Mouse (Mus musculus): ENCODE measurements around the gene Herc3. TPM values are rescaled to one million over a fixed set of nuclear protein-coding genes. Genes with fewer than 3 reads are reported as not detected.
A peak's percentile ranks its signal among the peaks of the same experiment; 100 is the strongest.

Herc3 gene
- total and polyA plus RNA-seq, 3 experiments: 27.4 to 54.3 (median 27.6) TPM

GRCm38 (mm10) chr6:58847836-58848235 is 16.6 kb downstream of the Herc3 start:
- H3K4me3 ChIP-seq: no peak overlapping the region
- H3K27ac ChIP-seq: no peak overlapping the region
- WGBS: 68% methylated on average over 5 of the region's 5 CpGs
- H3K4me1 ChIP-seq (ENCODE audit: control insufficient read depth, insufficient read depth, low read length): no peaks in the 10 kb centered on the region
- H3K27me3 ChIP-seq (ENCODE audit: control insufficient read depth, insufficient read depth, low read length): no peaks in the 10 kb centered on the region
- no peak for DNase-seq
- H3K36me3 ChIP-seq (ENCODE audit: control insufficient read depth, insufficient read depth, low read length): peaks cover 4% of the 10 kb centered on the region; the same call in 1 of the 2 replicates
- H3K79me2 ChIP-seq (replicated peaks; ENCODE audit: control insufficient read depth, insufficient read depth, low read length): 0 out of 2 replicates have a peak, but pooled peaks cover 2% of the 10 kb centered on the region
- intact Hi-C loops (cut with DNase I): no loop called here
- no peak overlapping the region for H3K9ac ChIP-seq (ENCODE audit: low read depth, low read length)
- TF ChIP-seq CTCF (IDR thresholded peaks at IDR 0.05) (no peak), EP300 (IDR thresholded peaks at IDR 0.05; ENCODE audit: insufficient read depth, low read depth, low read length) (no peak), POLR2A (IDR thresholded peaks at IDR 0.05; ENCODE audit: insufficient read depth, low read depth, low read length) (no peak)

DNA sequence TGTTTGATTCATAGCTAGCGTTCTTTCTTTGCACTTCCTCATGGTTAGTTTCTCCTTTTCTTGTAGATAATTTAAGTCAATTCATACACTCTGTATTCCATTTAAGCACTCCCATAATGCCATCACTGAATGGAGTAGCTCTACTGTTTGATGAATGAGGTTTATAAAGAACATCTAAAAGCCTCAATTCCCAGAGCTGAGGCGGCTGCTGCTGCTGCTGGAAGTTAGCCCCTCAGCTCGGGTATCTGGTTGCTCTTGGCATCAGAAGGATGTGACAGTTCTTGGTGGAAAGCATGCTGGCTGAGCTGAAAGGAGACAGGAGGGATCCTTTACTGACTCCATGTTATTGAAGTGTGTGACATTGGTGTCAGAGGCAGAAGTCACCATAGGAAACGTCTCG is 18.1 kb downstream of the Herc3 start:
- no peak overlapping the region for H3K27ac ChIP-seq

DNA sequence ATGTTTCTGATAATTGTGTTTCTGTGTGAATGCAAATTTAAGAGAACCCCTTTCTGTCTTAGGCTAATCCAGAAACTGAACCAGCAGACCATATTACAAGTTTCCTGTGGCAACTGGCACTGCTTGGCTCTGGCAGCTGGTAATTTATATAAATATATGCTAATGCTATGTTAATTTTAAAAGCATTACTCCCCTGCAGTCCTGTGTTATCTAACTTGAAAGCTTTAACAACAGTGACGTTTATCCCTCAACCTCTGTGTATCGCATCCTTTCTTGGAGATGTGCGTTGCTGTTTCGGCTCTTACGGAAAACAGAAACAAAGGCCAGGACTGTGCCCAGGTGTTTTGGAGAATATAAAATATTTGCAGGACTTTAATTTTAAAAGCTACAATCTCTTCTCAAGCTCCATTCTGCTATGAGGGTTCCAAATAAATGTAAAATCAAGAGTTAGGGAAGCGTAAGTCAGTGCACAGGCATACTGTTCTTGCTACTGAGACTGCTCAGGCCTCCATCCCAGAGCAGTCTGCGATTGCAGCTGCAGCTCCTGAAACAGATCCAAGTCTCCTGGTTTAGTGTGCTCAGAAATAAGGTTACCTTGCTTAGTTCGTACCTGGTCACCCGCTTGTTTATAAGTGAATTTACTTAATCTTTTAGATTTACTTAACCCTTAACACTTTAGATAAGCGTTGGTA is 24.6 kb downstream of the Herc3 start:
- Histone ChIP-seq H3K9ac (ENCODE audit: low read depth, low read length) (no peak overlapping the region), H3K27me3 (ENCODE audit: control insufficient read depth, insufficient read depth, low read length) (no peaks in the 10 kb centered on the region), H3K79me2 (replicated peaks; ENCODE audit: control insufficient read depth, insufficient read depth, low read length) (0 out of 2 replicates have a peak, but pooled peaks cover 2% of the 10 kb centered on the region), H3K4me1 (ENCODE audit: control insufficient read depth, insufficient read depth, low read length) (peaks cover 5% of the 10 kb centered on the region; the same call in 1 of the 2 replicates), H3K36me3 (ENCODE audit: control insufficient read depth, insufficient read depth, low read length) (peaks cover 24% of the 10 kb centered on the region; the same call in 1 of the 2 replicates), H3K27ac (peak overlapping the region; percentile 33; the same call in 1 of the 2 replicates), H3K4me3 (no peak overlapping the region)
- TF ChIP-seq EP300 (IDR thresholded peaks at IDR 0.05; ENCODE audit: insufficient read depth, low read depth, low read length): no peak
- no peak for TF ChIP-seq POLR2A (IDR thresholded peaks at IDR 0.05; ENCODE audit: insufficient read depth, low read depth, low read length)
- TF ChIP-seq CTCF (IDR thresholded peaks at IDR 0.05): no peak
- no peak for DNase-seq
- intact Hi-C loops (cut with DNase I): no loop called here
- WGBS: 85% methylated on average over 10 of the region's 10 CpGs

More for the DNA sequence above, 18.1 kb downstream of the Herc3 start:
- Histone ChIP-seq H3K4me1 (ENCODE audit: control insufficient read depth, insufficient read depth, low read length) (no peaks in the 10 kb centered on the region), H3K79me2 (replicated peaks; ENCODE audit: control insufficient read depth, insufficient read depth, low read length) (0 out of 2 replicates have a peak, but pooled peaks cover 2% of the 10 kb centered on the region), H3K4me3 (no peak overlapping the region), H3K36me3 (ENCODE audit: control insufficient read depth, insufficient read depth, low read length) (peaks cover 6% of the 10 kb centered on the region; the same call in 1 of the 2 replicates), H3K27me3 (ENCODE audit: control insufficient read depth, insufficient read depth, low read length) (no peaks in the 10 kb centered on the region), H3K9ac (ENCODE audit: low read depth, low read length) (no peak overlapping the region)
- 79% methylated on average over 5 of the region's 5 CpGs for WGBS
- intact Hi-C loops (cut with DNase I): no loop called here
- no peak for DNase-seq
- TF ChIP-seq CTCF (IDR thresholded peaks at IDR 0.05) (no peak), POLR2A (IDR thresholded peaks at IDR 0.05; ENCODE audit: insufficient read depth, low read depth, low read length) (no peak), EP300 (IDR thresholded peaks at IDR 0.05; ENCODE audit: insufficient read depth, low read depth, low read length) (no peak)

- no peak overlapping the region for H3K4me3 ChIP-seq
- peak; percentile 45 to 56 for DNase-seq
- intact Hi-C loops (cut with DNase I): no loop called here
- no peaks in the 10 kb centered on the region for H3K27me3 ChIP-seq (ENCODE audit: control insufficient read depth, insufficient read depth, low read length)
- no peak overlapping the region for H3K9ac ChIP-seq (ENCODE audit: low read depth, low read length)
- WGBS: 20% methylated on average over 2 of the region's 2 CpGs
- peak overlapping the region; percentile 33 for H3K27ac ChIP-seq
- 0 out of 2 replicates have a peak, but pooled peaks cover 2% of the 10 kb centered on the region for H3K79me2 ChIP-seq (replicated peaks; ENCODE audit: control insufficient read depth, insufficient read depth, low read length)
- peaks cover 24% of the 10 kb centered on the region; the same call in 1 of the 2 replicates for H3K36me3 ChIP-seq (ENCODE audit: control insufficient read depth, insufficient read depth, low read length)
- H3K4me1 ChIP-seq (ENCODE audit: control insufficient read depth, insufficient read depth, low read length): peaks cover 5% of the 10 kb centered on the region; the same call in 1 of the 2 replicates
- TF ChIP-seq CTCF (IDR thresholded peaks at IDR 0.05) (no peak), POLR2A (IDR thresholded peaks at IDR 0.05; ENCODE audit: insufficient read depth, low read depth, low read length) (no peak), EP300 (IDR thresholded peaks at IDR 0.05; ENCODE audit: insufficient read depth, low read depth, low read length) (no peak)
Observed at GRCm38 (mm10) chr6:58856494-58856893, 25.2 kb downstream of the Herc3 start.

GRCm38 (mm10) chr6:58859517-58859916 is 28.3 kb downstream of the Herc3 start:
- Histone ChIP-seq H3K4me3 (no peak overlapping the region), H3K27ac (no peak overlapping the region), H3K4me1 (ENCODE audit: control insufficient read depth, insufficient read depth, low read length) (peaks cover 5% of the 10 kb centered on the region; the same call in 1 of the 2 replicates), H3K27me3 (ENCODE audit: control insufficient read depth, insufficient read depth, low read length) (no peaks in the 10 kb centered on the region), H3K79me2 (replicated peaks; ENCODE audit: control insufficient read depth, insufficient read depth, low read length) (no peaks in the 10 kb centered on the region), H3K9ac (ENCODE audit: low read depth, low read length) (no peak overlapping the region), H3K36me3 (ENCODE audit: control insufficient read depth, insufficient read depth, low read length) (peaks cover 24% of the 10 kb centered on the region)
- 92% methylated on average over 4 of the region's 4 CpGs for WGBS
- intact Hi-C loops (cut with DNase I): no loop called here
- no peak for TF ChIP-seq EP300 (IDR thresholded peaks at IDR 0.05; ENCODE audit: insufficient read depth, low read depth, low read length)
- DNase-seq: no peak

- H3K36me3 ChIP-seq (ENCODE audit: control insufficient read depth, insufficient read depth, low read length): peaks cover 7% of the 10 kb centered on the region
- H3K9ac ChIP-seq (ENCODE audit: low read depth, low read length): no peak overlapping the region
- TF ChIP-seq POLR2A (IDR thresholded peaks at IDR 0.05; ENCODE audit: insufficient read depth, low read depth, low read length) (no peak), EP300 (IDR thresholded peaks at IDR 0.05; ENCODE audit: insufficient read depth, low read depth, low read length) (no peak), CTCF (IDR thresholded peaks at IDR 0.05) (no peak)
- no peaks in the 10 kb centered on the region for H3K79me2 ChIP-seq (replicated peaks; ENCODE audit: control insufficient read depth, insufficient read depth, low read length)
- peak overlapping the region; percentile 17; the same call in 1 of the 2 replicates for H3K4me3 ChIP-seq
- H3K4me1 ChIP-seq (ENCODE audit: control insufficient read depth, insufficient read depth, low read length): no peaks in the 10 kb centered on the region; the same call in 1 of the 2 replicates
- DNase-seq: peak; percentile 30 to 74
- H3K27ac ChIP-seq: peak overlapping the region; percentile 63
- no peaks in the 10 kb centered on the region for H3K27me3 ChIP-seq (ENCODE audit: control insufficient read depth, insufficient read depth, low read length)
- WGBS: 67% methylated on average over 9 of the region's 9 CpGs
- intact Hi-C loops (cut with DNase I): no loop called here
Observed at GRCm38 (mm10) chr6:58862446-58862993, 31.3 kb downstream of the Herc3 start.
